Mouse (Mus musculus) T-helper 1 cell (primary cell): Measurements from ENCODE around the gene Sly.
"Not testable (repeated sequence)": the region's sequence is repeated elsewhere in the genome, so short reads cannot be mapped to it uniquely, and the experiment has no call there.

Experiments used
- in situ Hi-C: fragments of 300-600 bp; cut with MboI, MseI; formaldehyde crosslinking; loops from one replicate; pipeline ENCODE4 v1.15.1; 2025; ENCODE audit warnings: high pct_unique_total_duplicates

The Sly gene

GRCm38 (mm10) chrY:57186888-57187287, at the start of gene Sly:
Gene Sly (plus strand): TSS chrY:57187188.
- in situ Hi-C loops = not testable (repeated sequence)
